Mouse (Mus musculus): ENCODE measurements around the gene Flywch2. TPM values are rescaled to one million over a fixed set of nuclear protein-coding genes. Genes with fewer than 3 reads are reported as not detected.

Gene Flywch2
- polyA plus RNA-seq, 1 experiment from 2014 or later, result 10.6 TPM

DNA sequence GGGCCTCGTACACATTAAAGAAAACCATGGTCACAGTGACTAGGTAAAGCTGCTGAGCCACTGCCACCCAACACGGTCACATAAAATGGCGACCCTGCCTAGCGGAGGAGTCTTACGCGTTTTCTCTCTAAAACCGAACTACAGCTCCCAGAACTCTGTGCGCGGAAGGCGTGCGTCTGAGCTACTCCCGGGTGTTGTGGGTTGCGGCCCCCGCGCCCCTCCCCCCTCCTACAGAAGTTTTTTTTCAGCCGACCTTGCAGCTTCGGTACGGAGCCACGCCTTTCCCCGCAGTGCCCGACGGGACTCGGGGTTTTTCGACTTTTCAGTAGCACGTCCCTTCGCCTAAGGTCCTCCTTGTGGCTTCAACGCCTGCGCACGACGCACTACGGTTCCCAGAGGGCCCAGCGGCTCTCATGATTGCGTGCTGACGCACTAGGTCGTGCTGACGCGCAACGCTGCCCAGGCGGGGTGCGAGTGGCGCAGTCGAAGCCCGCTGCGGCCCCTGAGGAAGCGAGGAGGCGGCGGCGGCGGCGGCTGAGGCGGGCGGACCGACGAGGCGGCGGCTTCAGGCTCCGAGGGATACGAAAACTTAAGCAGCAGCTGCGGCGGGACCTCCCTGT lies 17.0 kb upstream of the Flywch2 start:
- Histone ChIP-seq H3K4me1 (replicated peaks; ENCODE audit: control insufficient read depth, insufficient read depth, low read length) (peaks cover 15% of the 10 kb centered on the region), H3K27ac (ENCODE audit: low read depth, low read length) (peak overlapping the region; percentile 97), H3K36me3 (ENCODE audit: control insufficient read depth, insufficient read depth, low read length) (peaks cover 9% of the 10 kb centered on the region; the same call in 1 of the 2 replicates), H3K9ac (ENCODE audit: low read depth, low read length) (peak overlapping the region; percentile 99), H3K4me3 (ENCODE audit: low read depth, low read length) (peak overlapping the region; percentile 99), H3K4me2 (peak overlapping the region; percentile 97), H3K27me3 (replicated peaks; ENCODE audit: control insufficient read depth, insufficient read depth, low read length) (no peaks in the 10 kb centered on the region), H3K9me3 (ENCODE audit: control insufficient read depth, low read length) (no peaks in the 10 kb centered on the region)
- under 1% methylated on average over 58 of the region's 60 CpGs for WGBS
- ATAC-seq (replicated peaks; ENCODE audit: low FRiP score) (peak; percentile 98), DNase-seq (ENCODE audit: low spot score) (peak; percentile 94)

DNA sequence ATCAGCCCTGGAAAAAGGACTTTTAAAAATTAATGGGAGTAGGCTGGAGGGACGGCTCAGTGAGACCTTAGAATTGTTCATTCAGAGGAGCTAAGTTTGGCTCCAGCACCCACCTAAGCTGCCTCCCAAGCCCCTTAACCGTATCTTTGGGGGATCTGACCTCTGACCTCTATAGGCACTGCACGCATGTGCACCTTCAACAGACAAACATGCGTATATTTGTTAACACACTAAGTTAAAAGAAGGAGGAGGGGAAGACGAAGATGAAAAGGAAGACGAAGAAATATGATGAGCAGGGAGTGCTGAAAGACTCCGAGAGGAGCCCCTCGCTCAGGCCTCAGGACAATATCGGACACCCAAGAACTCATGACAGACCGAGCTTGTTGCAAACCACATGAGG lies 15.7 kb upstream of the Flywch2 start:
- Histone ChIP-seq H3K9ac (ENCODE audit: low read depth, low read length) (no peak overlapping the region), H3K4me3 (ENCODE audit: low read depth, low read length) (no peak overlapping the region), H3K27ac (ENCODE audit: low read depth, low read length) (no peak overlapping the region), H3K27me3 (replicated peaks; ENCODE audit: control insufficient read depth, insufficient read depth, low read length) (no peaks in the 10 kb centered on the region), H3K4me1 (replicated peaks; ENCODE audit: control insufficient read depth, insufficient read depth, low read length) (peaks cover 11% of the 10 kb centered on the region), H3K36me3 (ENCODE audit: control insufficient read depth, insufficient read depth, low read length) (peaks cover 2% of the 10 kb centered on the region; the same call in 1 of the 2 replicates), H3K9me3 (ENCODE audit: control insufficient read depth, low read length) (no peaks in the 10 kb centered on the region), H3K4me2 (peak overlapping the region; percentile 17)
- ATAC-seq (replicated peaks; ENCODE audit: low FRiP score) (no peak), DNase-seq (ENCODE audit: low spot score) (no peak)
- WGBS, result 93% methylated on average over 10 of the region's 10 CpGs

DNA sequence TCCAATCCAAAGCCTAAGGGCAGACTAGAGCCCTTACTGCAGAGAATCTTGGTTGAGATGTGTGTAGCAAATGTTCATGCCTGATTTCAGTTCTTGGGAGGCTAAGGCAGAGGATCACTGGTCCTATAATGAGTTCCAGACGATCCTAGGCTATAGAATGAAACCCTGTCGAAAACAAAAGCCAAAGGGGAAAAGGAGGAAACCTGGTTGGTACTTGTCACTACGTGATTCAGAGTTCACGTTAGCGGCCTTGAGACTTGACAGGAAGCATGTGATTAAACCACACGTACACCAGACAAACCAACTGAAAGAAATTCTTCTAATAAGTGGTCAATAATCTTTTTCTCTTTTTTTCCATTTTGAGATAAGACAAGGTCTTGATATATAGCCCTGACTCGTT lies 11.4 kb upstream of the Flywch2 start:
- no peak for DNase-seq (ENCODE audit: low spot score)
- H3K27me3 ChIP-seq (replicated peaks; ENCODE audit: control insufficient read depth, insufficient read depth, low read length), result no peaks in the 10 kb centered on the region
- no peak overlapping the region for H3K9ac ChIP-seq (ENCODE audit: low read depth, low read length)
- H3K36me3 ChIP-seq (ENCODE audit: control insufficient read depth, insufficient read depth, low read length), result no peaks in the 10 kb centered on the region
- H3K4me2 ChIP-seq, result no peak overlapping the region
- no peak overlapping the region for H3K27ac ChIP-seq (ENCODE audit: low read depth, low read length)
- 49% methylated on average over 7 of the region's 7 CpGs for whole genome bisulfite sequencing
- H3K9me3 ChIP-seq (ENCODE audit: control insufficient read depth, low read length), result no peaks in the 10 kb centered on the region
- ATAC-seq (replicated peaks; ENCODE audit: low FRiP score), result no peak
- no peaks in the 10 kb centered on the region for H3K4me1 ChIP-seq (replicated peaks; ENCODE audit: control insufficient read depth, insufficient read depth, low read length)
- H3K4me3 ChIP-seq (ENCODE audit: low read depth, low read length), result no peak overlapping the region

DNA sequence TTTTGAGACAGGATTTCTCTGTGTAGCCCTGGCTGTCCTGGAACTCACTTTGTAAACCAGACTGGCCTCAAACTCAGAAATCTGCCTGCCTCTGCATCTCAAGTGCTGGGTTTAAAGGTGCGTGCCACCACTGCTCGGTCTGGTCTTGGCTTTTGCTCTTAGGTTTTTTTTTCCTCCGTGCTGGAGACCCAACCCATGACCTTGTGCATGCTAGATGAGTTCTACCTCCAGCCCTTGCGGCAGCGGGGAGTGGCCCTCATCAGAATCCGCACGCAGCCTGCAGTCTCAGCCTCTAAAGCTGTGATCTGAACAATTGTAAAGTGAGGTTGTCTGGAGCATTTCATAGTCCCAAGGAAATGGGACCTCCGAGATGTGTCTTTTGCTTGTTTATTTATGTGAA lies 9.4 kb upstream of the Flywch2 start:
- DNase-seq (ENCODE audit: low spot score) (no peak), ATAC-seq (replicated peaks; ENCODE audit: low FRiP score) (no peak)
- WGBS, result 91% methylated on average over 8 of the region's 8 CpGs
- H3K27me3 ChIP-seq (replicated peaks; ENCODE audit: control insufficient read depth, insufficient read depth, low read length), result no peaks in the 10 kb centered on the region
- H3K4me3 ChIP-seq (ENCODE audit: low read depth, low read length), result no peak overlapping the region
- H3K4me2 ChIP-seq, result no peak overlapping the region
- no peak overlapping the region for H3K27ac ChIP-seq (ENCODE audit: low read depth, low read length)
- H3K9me3 ChIP-seq (ENCODE audit: control insufficient read depth, low read length), result no peaks in the 10 kb centered on the region
- H3K4me1 ChIP-seq (replicated peaks; ENCODE audit: control insufficient read depth, insufficient read depth, low read length), result peaks cover 8% of the 10 kb centered on the region; the same call in 1 of the 2 replicates
- no peak overlapping the region for H3K9ac ChIP-seq (ENCODE audit: low read depth, low read length)
- no peaks in the 10 kb centered on the region for H3K36me3 ChIP-seq (ENCODE audit: control insufficient read depth, insufficient read depth, low read length)

DNA sequence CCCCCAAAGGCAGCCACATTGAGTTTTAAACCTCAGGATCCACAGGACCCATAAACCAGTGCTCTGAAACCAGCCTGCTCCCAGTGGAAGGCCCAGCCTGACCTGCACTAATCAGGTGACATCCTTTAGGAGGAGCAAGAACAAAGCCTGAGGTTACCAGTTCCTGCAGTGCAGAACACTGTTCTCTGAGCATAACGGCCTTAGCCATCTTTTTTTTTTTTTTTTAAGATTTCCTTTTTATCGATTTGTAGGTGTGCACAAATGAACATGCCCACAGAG lies 5.1 kb upstream of the Flywch2 start:
- no peaks in the 10 kb centered on the region for H3K36me3 ChIP-seq (ENCODE audit: control insufficient read depth, insufficient read depth, low read length)
- peak overlapping the region; percentile 91 for H3K9ac ChIP-seq (ENCODE audit: low read depth, low read length)
- DNase-seq (ENCODE audit: low spot score) (no peak), ATAC-seq (replicated peaks; ENCODE audit: low FRiP score) (peak; percentile 16)
- H3K27ac ChIP-seq (ENCODE audit: low read depth, low read length), result peak overlapping the region; percentile 74; the same call in 1 of the 2 replicates
- H3K27me3 ChIP-seq (replicated peaks; ENCODE audit: control insufficient read depth, insufficient read depth, low read length), result no peaks in the 10 kb centered on the region
- WGBS, result 57% methylated on average over 2 of the region's 2 CpGs
- peak overlapping the region; percentile 55 for H3K4me3 ChIP-seq (ENCODE audit: low read depth, low read length)
- peaks cover 13% of the 10 kb centered on the region for H3K4me1 ChIP-seq (replicated peaks; ENCODE audit: control insufficient read depth, insufficient read depth, low read length)
- H3K4me2 ChIP-seq, result peak overlapping the region; percentile 91
- no peaks in the 10 kb centered on the region for H3K9me3 ChIP-seq (ENCODE audit: control insufficient read depth, low read length)

DNA sequence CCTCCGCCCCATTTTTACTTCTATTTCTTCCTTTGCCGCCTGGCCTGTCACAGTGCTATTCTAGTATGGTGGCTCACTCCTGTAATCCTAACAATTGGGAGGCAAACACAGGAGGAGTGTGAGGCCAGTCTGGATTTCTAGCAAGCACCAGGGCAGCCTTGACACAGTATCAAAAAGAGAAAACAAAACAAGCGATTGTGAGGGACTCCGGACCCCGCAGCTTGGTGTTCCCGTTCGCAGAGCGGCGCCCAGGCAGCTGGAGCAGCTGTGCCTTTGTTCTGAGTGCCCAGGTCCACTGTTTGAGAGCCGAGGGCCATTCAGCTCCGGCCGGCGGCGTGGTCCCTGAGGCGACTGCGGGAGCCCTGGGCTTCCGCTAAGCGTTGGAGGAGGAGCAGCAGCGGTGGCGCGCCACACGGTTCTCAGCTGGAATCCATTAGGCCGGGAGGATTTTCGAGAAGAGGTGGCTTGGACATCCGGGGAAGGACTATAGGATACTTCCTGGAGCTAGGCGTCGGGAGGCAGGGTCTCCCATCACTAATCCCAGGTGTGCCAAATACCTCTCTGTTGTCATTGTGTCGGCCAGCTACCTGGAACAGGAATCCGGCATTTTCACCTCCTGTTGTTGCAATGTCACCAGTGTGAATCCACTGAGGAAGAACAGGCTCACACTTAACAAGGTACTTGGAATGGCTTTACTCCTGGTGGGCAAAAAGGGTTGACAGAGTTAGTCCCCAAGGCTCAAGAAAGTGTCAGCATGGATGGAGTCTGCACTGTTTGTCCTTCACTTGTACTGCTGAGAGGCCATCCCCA lies 4.6 kb upstream of the Flywch2 start, which contains the start of gene Srrm2:
TSS of gene Srrm2 (plus strand) at position 264 of the 810 bp plus-strand sequence.
- Histone ChIP-seq H3K9ac (ENCODE audit: low read depth, low read length) (peak within 1 kb of the TSS; percentile 91), H3K4me2 (peak within 1 kb of the TSS; percentile 91), H3K36me3 (ENCODE audit: control insufficient read depth, insufficient read depth, low read length) (no peaks in the 10 kb centered on the region), H3K4me1 (replicated peaks; ENCODE audit: control insufficient read depth, insufficient read depth, low read length) (peaks cover 13% of the 10 kb centered on the region), H3K27me3 (replicated peaks; ENCODE audit: control insufficient read depth, insufficient read depth, low read length) (no peaks in the 10 kb centered on the region), H3K4me3 (ENCODE audit: low read depth, low read length) (peak within 1 kb of the TSS; percentile 55), H3K27ac (ENCODE audit: low read depth, low read length) (peak within 1 kb of the TSS; percentile 74), H3K9me3 (ENCODE audit: control insufficient read depth, low read length) (no peaks in the 10 kb centered on the region)
- WGBS, result 4% methylated on average over 29 of the region's 29 CpGs
- ATAC-seq (replicated peaks; ENCODE audit: low FRiP score), result peak; percentile 57
- DNase-seq (ENCODE audit: low spot score), result peak; percentile 74

DNA sequence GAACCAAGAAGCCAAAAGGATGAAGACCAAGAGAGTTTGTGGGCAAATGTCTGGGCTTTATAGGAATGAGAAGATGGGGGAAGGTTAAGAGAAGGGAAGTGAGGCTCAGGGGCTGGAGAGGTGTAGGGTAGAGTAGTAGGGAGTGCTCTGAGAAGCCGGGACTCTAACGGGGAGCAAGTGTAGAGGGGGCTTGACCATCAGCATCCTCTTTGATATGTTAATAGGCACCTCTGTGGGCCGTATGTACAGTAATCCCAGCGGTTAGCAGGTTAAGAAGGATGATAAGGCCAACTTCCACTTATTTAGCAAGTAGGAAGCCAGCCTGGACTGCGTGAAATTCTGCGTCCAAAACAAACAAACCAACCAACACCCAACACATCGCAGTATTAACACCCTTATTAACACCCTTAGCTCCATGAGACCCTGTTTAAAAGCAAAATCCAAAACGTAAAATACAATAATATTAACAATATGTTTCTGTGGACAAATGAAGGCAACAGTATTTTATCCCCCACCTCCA lies 3.9 kb upstream of the Flywch2 start:
- 17% methylated on average over 8 of the region's 8 CpGs for WGBS
- Histone ChIP-seq H3K4me1 (replicated peaks; ENCODE audit: control insufficient read depth, insufficient read depth, low read length) (peaks cover 13% of the 10 kb centered on the region), H3K4me3 (ENCODE audit: low read depth, low read length) (peak overlapping the region; percentile 55), H3K4me2 (peak overlapping the region; percentile 91), H3K9me3 (ENCODE audit: control insufficient read depth, low read length) (no peaks in the 10 kb centered on the region), H3K27ac (ENCODE audit: low read depth, low read length) (peak overlapping the region; percentile 74), H3K36me3 (ENCODE audit: control insufficient read depth, insufficient read depth, low read length) (no peaks in the 10 kb centered on the region), H3K27me3 (replicated peaks; ENCODE audit: control insufficient read depth, insufficient read depth, low read length) (no peaks in the 10 kb centered on the region), H3K9ac (ENCODE audit: low read depth, low read length) (peak overlapping the region; percentile 91)
- ATAC-seq (replicated peaks; ENCODE audit: low FRiP score), result no peak; the same call in 1 of the 2 replicates
- DNase-seq (ENCODE audit: low spot score), result no peak

DNA sequence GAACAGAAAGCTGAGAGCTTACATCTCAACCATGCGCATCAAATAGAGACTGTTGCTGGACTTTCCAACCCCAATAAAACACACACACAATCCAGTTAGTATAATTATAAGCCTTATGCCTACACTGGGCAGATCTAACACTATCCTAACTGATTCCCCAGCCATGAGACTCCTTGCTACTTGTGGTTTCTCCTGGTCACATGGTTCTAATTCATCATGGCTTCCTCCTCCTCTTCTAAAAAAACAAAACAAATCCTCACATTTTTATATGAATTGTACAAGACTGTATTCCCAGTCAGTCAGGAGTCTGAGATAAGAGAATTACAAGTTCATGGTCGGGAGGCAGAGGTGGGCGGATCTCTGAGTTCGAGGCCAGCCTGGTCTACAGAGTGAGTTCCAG lies 3.1 kb upstream of the Flywch2 start:
- H3K27ac ChIP-seq (ENCODE audit: low read depth, low read length), result no peak overlapping the region
- H3K4me3 ChIP-seq (ENCODE audit: low read depth, low read length), result no peak overlapping the region
- no peak overlapping the region for H3K9ac ChIP-seq (ENCODE audit: low read depth, low read length)
- 72% methylated on average over 4 of the region's 4 CpGs for WGBS
- H3K4me1 ChIP-seq (replicated peaks; ENCODE audit: control insufficient read depth, insufficient read depth, low read length), result peaks cover 13% of the 10 kb centered on the region
- H3K27me3 ChIP-seq (replicated peaks; ENCODE audit: control insufficient read depth, insufficient read depth, low read length), result no peaks in the 10 kb centered on the region
- H3K4me2 ChIP-seq, result no peak overlapping the region
- no peaks in the 10 kb centered on the region for H3K9me3 ChIP-seq (ENCODE audit: control insufficient read depth, low read length)
- no peak for ATAC-seq (replicated peaks; ENCODE audit: low FRiP score)
- no peak for DNase-seq (ENCODE audit: low spot score)
- no peaks in the 10 kb centered on the region for H3K36me3 ChIP-seq (ENCODE audit: control insufficient read depth, insufficient read depth, low read length)
